Mouse (Mus musculus) bone marrow, adult 2 months (tissue): ENCODE results near the gene Kcnh4. TPM values are rescaled to one million over a fixed set of nuclear protein-coding genes. Genes with fewer than 3 reads are reported as not detected.

Source experiments
- H3K27ac ChIP-seq: fragments of 200-500 bp; 2 replicates; pipeline ENCODE4 v1.5.1; 2012; ENCODE audit warnings: low read depth, mild to moderate bottlenecking, control low read depth, inconsistent platforms, low read length; ENCODE audit not compliant: control insufficient read depth, poor library complexity, insufficient read depth
- H3K4me1 ChIP-seq: fragments of 200-500 bp; 2 replicates; pipeline ENCODE4 v1.6.1; 2011; ENCODE audit warnings: low read length; ENCODE audit not compliant: control insufficient read depth, insufficient read depth
- H3K4me3 ChIP-seq: fragments of 200-500 bp; replicated peaks from 2 replicates; pipeline ENCODE3; 2011; ENCODE audit warnings: mild to moderate bottlenecking, low read depth, low read length, control low read depth; ENCODE audit not compliant: control insufficient read depth
- CTCF ChIP-seq: fragments of 200-500 bp; IDR thresholded peaks from 2 replicates; pipeline ENCODE4 v1.5.1; 2011; ENCODE audit warnings: low read length, control low read depth; ENCODE audit not compliant: control insufficient read depth, insufficient read depth
- POLR2A ChIP-seq: fragments of 200-500 bp; IDR thresholded peaks from 2 replicates; pipeline ENCODE4 v1.6.1; 2011; ENCODE audit warnings: low read depth, mild to moderate bottlenecking, control low read depth, low read length, borderline replicate concordance; ENCODE audit not compliant: control insufficient read depth
- WGBS: fragments of 180-500 bp; shearing (Covaris S2); methylation state at CpG from one replicate; pipeline ENCODE4 v1.1.7; 2018; 5-methylcytosine and 5-hydroxymethylcytosine counted together
- polyA plus RNA-seq: library from polyadenylated mRNA; stranded (reverse); fragments of >200 nt; gene quantifications from 2 replicates; pipeline ENCODE4 v1.2.4, GENCODE M21; 2011; ENCODE audit warnings: low replicate concordance; ENCODE audit not compliant: missing spikeins, insufficient read depth, insufficient read length

Gene Kcnh4
- polyA plus RNA-seq, 1 experiment, result not detected

- H3K27ac ChIP-seq, result no peak overlapping the region
- WGBS, result 2% methylated on average over 35 of the region's 35 CpGs
- peaks cover 1% of the 10 kb centered on the region; the same call in 1 of the 2 replicates for H3K4me1 ChIP-seq
- H3K4me3 ChIP-seq, result no peak overlapping the region
- TF ChIP-seq CTCF, result no peak
- no peak for TF ChIP-seq POLR2A
Observed at GRCm38 (mm10) chr11:100758707-100759610, 783 bp downstream of the Kcnh4 start.

DNA sequence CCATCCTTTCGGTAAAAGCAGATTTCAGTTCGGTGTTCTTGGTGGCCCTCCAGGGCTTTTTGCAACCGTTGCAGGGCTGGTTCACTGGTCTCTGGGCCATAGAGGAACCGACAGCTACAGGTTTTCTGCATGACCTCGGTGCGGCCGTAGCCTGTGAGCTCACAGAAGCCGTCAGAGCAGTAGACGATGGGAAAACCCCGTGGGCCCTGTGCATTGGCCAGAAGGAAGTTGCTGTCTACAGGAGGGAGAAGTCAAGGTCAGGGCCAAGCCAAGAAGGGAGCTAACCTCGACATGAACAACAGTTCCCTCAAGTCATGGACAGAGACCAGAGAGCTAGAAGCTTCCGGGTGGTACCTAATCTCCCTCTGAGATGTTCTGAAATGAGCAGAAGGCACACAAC is 2.2 kb downstream of the Kcnh4 start:
- WGBS, result 41% methylated on average over 12 of the region's 12 CpGs
- Histone ChIP-seq H3K27ac (no peak overlapping the region), H3K4me1 (peaks cover 1% of the 10 kb centered on the region; the same call in 1 of the 2 replicates), H3K4me3 (no peak overlapping the region)
- TF ChIP-seq CTCF, result no peak
- no peak for TF ChIP-seq POLR2A

DNA sequence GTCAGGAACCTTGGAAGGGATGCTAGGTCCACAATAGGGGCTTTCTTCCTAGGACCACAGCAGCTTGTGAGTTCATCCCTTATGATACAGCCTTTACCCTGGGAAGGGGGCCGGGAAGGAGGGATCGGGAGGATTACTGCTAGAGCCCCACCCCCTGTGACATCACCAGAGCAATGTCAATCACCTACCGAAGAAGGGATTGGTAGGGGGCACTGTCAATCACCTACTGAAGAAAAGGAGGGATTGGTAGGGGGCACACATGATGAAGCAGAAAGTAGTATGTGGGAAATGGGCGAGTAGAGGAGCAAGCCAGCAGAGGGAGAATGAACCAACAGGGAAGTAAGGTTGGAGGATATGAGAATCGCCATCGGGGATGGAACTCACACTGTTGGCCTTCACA is 3.3 kb downstream of the Kcnh4 start:
- TF ChIP-seq CTCF, result no peak
- TF ChIP-seq POLR2A, result no peak
- no peak overlapping the region for H3K27ac ChIP-seq

GRCm38 (mm10) chr11:100754693-100755057 is 5.1 kb downstream of the Kcnh4 start:
- TF ChIP-seq CTCF (no peak), POLR2A (no peak)
- H3K4me3 ChIP-seq, result no peak overlapping the region
- no peak overlapping the region for H3K27ac ChIP-seq
- H3K4me1 ChIP-seq, result no peaks in the 10 kb centered on the region; the same call in 1 of the 2 replicates
- WGBS, result 86% methylated on average over 3 of the region's 3 CpGs

More for the DNA sequence above, 3.3 kb downstream of the Kcnh4 start:
- no peaks in the 10 kb centered on the region for H3K4me1 ChIP-seq
- no peak overlapping the region for H3K4me3 ChIP-seq
- 65% methylated on average over 6 of the region's 6 CpGs for WGBS

GRCm38 (mm10) chr11:100754021-100754692 is 5.6 kb downstream of the Kcnh4 start:
- Histone ChIP-seq H3K4me1 (no peaks in the 10 kb centered on the region; the same call in 1 of the 2 replicates), H3K27ac (no peak overlapping the region), H3K4me3 (no peak overlapping the region)
- TF ChIP-seq CTCF (no peak), POLR2A (no peak)
- 60% methylated on average over 12 of the region's 12 CpGs for WGBS

DNA sequence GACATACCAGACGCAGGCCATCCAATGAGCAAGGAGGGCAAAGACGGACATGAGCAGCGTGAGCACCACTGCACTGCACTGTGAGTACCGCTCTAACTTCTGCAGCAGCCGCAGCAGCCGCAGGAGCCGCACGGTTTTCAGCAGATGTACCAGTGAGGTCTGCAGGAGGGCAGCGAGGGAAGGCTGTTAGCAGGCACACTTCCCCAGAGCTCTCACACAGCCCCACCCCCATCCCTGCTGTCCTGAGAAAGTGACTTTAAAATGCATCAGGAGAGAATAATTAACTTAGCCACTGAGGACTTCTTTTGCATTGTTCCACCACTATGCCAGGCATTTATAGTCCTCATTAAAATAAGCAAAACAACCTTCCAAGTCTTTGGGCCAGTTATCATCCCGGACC is 7.4 kb downstream of the Kcnh4 start:
- no peak overlapping the region for H3K27ac ChIP-seq
- TF ChIP-seq POLR2A (no peak), CTCF (no peak)
- 64% methylated on average over 10 of the region's 10 CpGs for WGBS
- no peak overlapping the region for H3K4me3 ChIP-seq
- no peaks in the 10 kb centered on the region; the same call in 1 of the 2 replicates for H3K4me1 ChIP-seq

DNA sequence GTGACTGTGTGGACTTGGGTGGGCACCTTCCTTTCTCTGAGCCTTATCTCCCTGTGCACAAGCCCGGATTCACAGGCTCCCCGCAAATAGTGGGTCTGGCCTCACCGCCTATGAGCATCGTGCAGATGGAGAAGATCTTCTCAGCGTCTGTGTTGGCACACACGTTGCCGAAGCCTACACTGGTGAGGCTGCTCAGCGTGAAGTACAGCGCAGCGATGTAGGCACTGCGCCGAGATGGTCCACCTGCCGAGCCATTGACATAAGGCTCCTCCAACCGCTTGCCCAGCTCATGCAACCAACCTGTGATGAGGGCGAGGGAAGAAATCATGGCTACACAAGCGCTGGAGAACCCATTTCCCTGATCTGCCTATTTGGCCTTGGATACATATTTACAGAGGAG is 9.6 kb downstream of the Kcnh4 start:
- Histone ChIP-seq H3K4me3 (no peak overlapping the region), H3K4me1 (no peaks in the 10 kb centered on the region; the same call in 1 of the 2 replicates), H3K27ac (no peak overlapping the region)
- WGBS, result 86% methylated on average over 16 of the region's 16 CpGs
- TF ChIP-seq CTCF (no peak), POLR2A (no peak)

GRCm38 (mm10) chr11:100749469-100749868 is 10.3 kb downstream of the Kcnh4 start:
- TF ChIP-seq CTCF (no peak), POLR2A (no peak)
- Histone ChIP-seq H3K27ac (no peak overlapping the region), H3K4me1 (no peaks in the 10 kb centered on the region; the same call in 1 of the 2 replicates), H3K4me3 (no peak overlapping the region)
- 61% methylated on average over 25 of the region's 25 CpGs for WGBS
